Mouse (Mus musculus) megakaryocyte, embryonic 14.5 days (primary cell): ENCODE results near the gene P2rx4.

ENCODE experiments used
- FLI1 ChIP-seq: IDR thresholded peaks from 2 replicates; pipeline ENCODE4 v1.6.1; 2012; ENCODE audit warnings: low read length, inconsistent platforms, mixed read lengths
- GATA1 ChIP-seq: IDR thresholded peaks from 3 replicates; pipeline ENCODE4 v1.6.1; 2012; ENCODE audit warnings: mixed read lengths, low read length, inconsistent platforms, borderline replicate concordance

DNA sequence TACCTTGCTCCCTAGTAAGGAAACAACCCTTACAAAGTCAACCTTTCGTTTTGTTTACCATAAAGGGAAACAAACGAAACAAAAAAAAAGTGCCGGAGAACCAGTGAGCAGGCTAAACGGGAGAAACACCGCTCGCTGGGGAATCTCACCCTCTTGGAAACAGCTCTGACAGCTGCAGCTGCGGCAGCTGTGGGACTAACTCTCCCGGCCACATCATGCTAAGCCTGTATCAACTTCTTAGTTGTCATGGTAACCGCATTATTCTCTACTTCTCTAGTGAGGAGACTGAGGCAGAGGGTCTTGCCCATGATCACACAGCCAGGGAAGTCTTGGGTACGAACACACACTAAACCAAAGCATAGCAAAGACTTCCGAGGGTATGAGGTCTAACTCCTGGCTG, 66.4 kb downstream of the P2rx4 start:
- TF ChIP-seq FLI1 (no peak), GATA1 (no peak)
